Mouse (Mus musculus) erythroblast, adult 5-6 weeks (primary cell): ENCODE measurements around the gene Sbk3. TPM values are rescaled to one million over a fixed set of nuclear protein-coding genes. Genes with fewer than 3 reads are reported as not detected.
"Not testable (repeated sequence)": the region's sequence is repeated elsewhere in the genome, so short reads cannot be mapped to it uniquely, and the experiment has no call there.

Experiments used
- ATAC-seq: replicated peaks from 2 replicates; pipeline ENCODE4 v1.8.0; 2016; ENCODE audit warnings: moderate number of reproducible peaks, mild to moderate bottlenecking, moderate TSS enrichment, inconsistent platforms; ENCODE audit not compliant: poor library complexity, low FRiP score, severe bottlenecking
- total RNA-seq, 2 experiments: library from RNA; stranded (forward) in 1 of 2; stranded (reverse) in 1 of 2; fragments of 150-400 nt in 1 of 2; fragments of 200-764, 138-1000 nt in 1 of 2; gene quantifications; 2 replicates each; pipeline versions ENCODE4 v1.2.3 to v1.2.4; 2015 to 2017; ENCODE audit warnings: low replicate concordance in 2 of 2

The Sbk3 gene
- total RNA-seq (2015; ENCODE audit: low replicate concordance), result not detected in 2 replicates
- total RNA-seq (2017; ENCODE audit: low replicate concordance), result not detected in 2 replicates

GRCm38 (mm10) chr7:4971068-4971467, at the start of gene Sbk3:
TSS of gene Sbk3 (minus strand) at chr7:4971168.
- ATAC-seq, result no peak

- no peak for ATAC-seq
Measured at GRCm38 (mm10) chr7:5020685-5021084, 49.7 kb upstream of the Sbk3 start.

GRCm38 (mm10) chr7:5020000-5020681, 49.2 kb upstream of the Sbk3 start, which contains the start of the genes Zfp865 and Ccdc106:
TSS of gene Zfp865 (plus strand) at chr7:5020376.
TSS of gene Ccdc106 (plus strand) at chr7:5020553.
- ATAC-seq, result peak; percentile 94

GRCm38 (mm10) chr7:5019576-5019975, 48.6 kb upstream of the Sbk3 start:
- ATAC-seq, result not testable (repeated sequence)

GRCm38 (mm10) chr7:5017931-5018330, 47.0 kb upstream of the Sbk3 start:
- ATAC-seq, result no peak

GRCm38 (mm10) chr7:5017352-5017751, 46.4 kb upstream of the Sbk3 start:
- ATAC-seq, result no peak

GRCm38 (mm10) chr7:5016920-5017319, 46.0 kb upstream of the Sbk3 start:
- ATAC-seq, result no peak

- ATAC-seq, result no peak
Measured at GRCm38 (mm10) chr7:5016057-5016456, 45.1 kb upstream of the Sbk3 start.

- peak; percentile 84 for ATAC-seq
Measured at GRCm38 (mm10) chr7:5015118-5016001, 44.4 kb upstream of the Sbk3 start, which contains the start of gene Gm44973. TSS of gene Gm44973 (plus strand) at chr7:5015496.

- ATAC-seq, result peak; percentile 79
Measured at GRCm38 (mm10) chr7:5014251-5015117, 43.5 kb upstream of the Sbk3 start, which contains the start of the genes Zfp524 and Fiz1. TSS of gene Zfp524 (plus strand) at chr7:5014415. TSS of gene Fiz1 (minus strand) at chr7:5014697.

- ATAC-seq, result no peak
Measured at GRCm38 (mm10) chr7:5012681-5013513, 41.9 kb upstream of the Sbk3 start.

- no peak for ATAC-seq
Measured at GRCm38 (mm10) chr7:5008229-5008628, 37.3 kb upstream of the Sbk3 start.

- ATAC-seq, result not testable (repeated sequence)
Measured at GRCm38 (mm10) chr7:5002876-5003275, 31.9 kb upstream of the Sbk3 start.

GRCm38 (mm10) chr7:4999876-5000275, 28.9 kb upstream of the Sbk3 start:
- ATAC-seq, result no peak

- ATAC-seq, result no peak
Measured at GRCm38 (mm10) chr7:4996934-4997333, 26.0 kb upstream of the Sbk3 start.

GRCm38 (mm10) chr7:4996003-4996895, 25.3 kb upstream of the Sbk3 start, which contains the start of gene Zfp579:
TSS of gene Zfp579 (minus strand) at chr7:4996158.
- no peak for ATAC-seq

- ATAC-seq, result no peak
Measured at GRCm38 (mm10) chr7:4995268-4996002, 24.5 kb upstream of the Sbk3 start.
